Mouse (Mus musculus) lung, adult 2 months (tissue): ENCODE measurements around the gene Dph3.

Experiments used
- CTCF ChIP-seq: fragments of 200-500 bp; IDR thresholded peaks from 2 replicates; pipeline ENCODE4 v1.5.1; 2011; ENCODE audit warnings: mild to moderate bottlenecking, low read length, control low read depth; ENCODE audit not compliant: insufficient read depth
- POLR2A ChIP-seq: fragments of 200-500 bp; IDR thresholded peaks from 2 replicates; pipeline ENCODE4 v1.6.1; 2011; ENCODE audit warnings: low read depth, mild to moderate bottlenecking, control low read depth, low read length, borderline replicate concordance; ENCODE audit errors: extremely low read depth

DNA sequence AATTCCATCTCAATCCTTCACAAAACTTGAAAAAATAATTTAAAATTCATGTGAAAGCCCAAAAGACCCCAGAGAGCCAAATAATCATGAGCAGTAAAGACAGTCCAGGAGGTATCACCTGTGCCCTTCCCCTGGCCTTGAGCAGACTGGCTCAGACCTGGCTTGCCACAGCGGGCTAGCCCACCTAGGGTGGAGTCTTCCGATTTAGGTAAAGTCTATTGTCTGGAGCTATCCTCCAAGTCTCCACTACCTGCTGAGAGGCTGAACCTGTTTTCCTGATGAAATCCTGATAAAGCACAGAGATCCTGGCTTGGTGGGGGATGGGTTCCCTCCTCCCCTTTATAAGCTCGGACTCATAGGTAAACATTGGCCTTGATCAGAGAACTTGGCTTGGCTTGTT lies 38.7 kb upstream of the Dph3 start:
- no peak for TF ChIP-seq CTCF
- TF ChIP-seq POLR2A, result no peak
